Mouse (Mus musculus) testis, postnatal 14 days (tissue): ENCODE measurements around the gene Clic3.

ENCODE experiments used
- DNase-seq: peaks from one replicate; pipeline ENCODE4 v3.0.0; 2021; ENCODE audit warnings: low spot score

Clic3 gene

DNA sequence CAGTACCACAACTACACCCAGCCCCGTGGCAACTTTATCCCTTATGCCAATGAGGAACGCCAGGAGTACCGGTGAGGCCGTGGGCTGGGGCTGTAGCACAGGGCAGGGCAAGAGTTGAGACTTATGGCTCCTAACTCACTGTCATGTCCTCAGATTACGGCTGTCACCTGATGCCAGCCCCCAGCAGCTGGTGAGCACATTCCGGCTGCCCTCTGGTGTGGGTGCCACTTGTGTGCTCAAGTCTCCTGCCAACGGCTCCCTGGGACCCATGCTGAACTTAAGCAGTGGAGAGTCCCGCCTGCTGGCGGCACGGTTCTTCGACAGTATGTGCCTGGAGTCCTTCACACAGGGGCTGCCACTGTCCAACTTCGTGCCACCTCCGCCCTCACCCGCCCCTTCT, 14.0 kb upstream of the Clic3 start:
- DNase-seq: no peak

DNA sequence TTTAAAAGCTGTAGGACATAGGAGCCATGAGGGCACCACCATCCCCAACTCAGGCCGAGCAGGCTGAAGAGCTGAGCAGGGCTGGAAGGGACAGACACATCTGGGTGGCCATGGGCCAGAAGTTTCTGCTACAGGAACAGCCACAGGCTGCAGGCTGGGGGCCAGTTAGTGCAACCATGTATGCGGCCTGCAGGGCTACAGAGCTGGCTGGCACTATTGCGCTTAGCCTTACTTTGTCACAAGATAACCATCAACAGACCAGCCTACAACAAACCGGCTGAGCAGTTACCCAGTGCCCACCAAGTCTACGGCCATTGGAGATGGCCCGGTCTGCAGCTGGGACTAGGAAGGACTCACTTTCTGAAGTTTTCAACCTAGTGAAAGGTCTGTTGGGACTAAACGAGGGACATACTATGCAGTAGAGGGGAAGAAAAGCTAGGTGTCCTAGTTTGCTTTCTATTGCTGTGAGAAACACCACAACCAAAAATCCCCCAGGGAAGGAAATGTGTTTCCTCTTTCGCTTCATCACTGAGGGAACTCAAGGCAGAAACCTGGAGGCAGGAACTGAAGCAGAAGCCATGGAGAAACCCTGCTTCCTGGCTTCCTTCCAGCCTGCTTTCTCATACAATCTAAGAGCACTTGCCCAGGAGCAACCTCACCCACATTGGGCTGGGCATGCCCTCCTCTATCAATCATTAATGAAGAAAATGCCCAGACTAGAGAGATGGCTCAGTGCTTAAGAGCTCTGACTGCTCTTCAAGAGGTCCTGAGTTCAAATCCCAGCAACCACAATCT, 5.6 kb upstream of the Clic3 start:
- DNase-seq: no peak

DNA sequence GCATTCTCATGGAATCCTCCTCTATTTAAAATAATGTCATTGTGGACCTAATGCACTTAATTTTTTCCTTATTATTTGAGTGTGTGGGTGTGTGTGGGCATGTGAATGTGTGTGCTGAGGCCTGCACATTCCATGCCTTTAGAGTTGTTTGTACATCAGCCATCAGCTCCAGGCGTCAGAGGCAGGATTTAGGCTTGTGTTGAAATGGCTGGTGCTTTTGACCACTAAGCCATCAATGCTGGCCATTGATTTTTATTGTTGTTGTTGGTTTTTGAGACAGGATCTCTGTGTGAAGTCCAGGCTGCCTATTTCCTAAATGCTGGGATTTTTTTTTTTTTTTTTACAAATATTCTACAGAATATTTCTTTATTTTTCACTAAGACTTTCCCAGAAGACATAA, 3.7 kb upstream of the Clic3 start:
- DNase-seq: no peak

DNA sequence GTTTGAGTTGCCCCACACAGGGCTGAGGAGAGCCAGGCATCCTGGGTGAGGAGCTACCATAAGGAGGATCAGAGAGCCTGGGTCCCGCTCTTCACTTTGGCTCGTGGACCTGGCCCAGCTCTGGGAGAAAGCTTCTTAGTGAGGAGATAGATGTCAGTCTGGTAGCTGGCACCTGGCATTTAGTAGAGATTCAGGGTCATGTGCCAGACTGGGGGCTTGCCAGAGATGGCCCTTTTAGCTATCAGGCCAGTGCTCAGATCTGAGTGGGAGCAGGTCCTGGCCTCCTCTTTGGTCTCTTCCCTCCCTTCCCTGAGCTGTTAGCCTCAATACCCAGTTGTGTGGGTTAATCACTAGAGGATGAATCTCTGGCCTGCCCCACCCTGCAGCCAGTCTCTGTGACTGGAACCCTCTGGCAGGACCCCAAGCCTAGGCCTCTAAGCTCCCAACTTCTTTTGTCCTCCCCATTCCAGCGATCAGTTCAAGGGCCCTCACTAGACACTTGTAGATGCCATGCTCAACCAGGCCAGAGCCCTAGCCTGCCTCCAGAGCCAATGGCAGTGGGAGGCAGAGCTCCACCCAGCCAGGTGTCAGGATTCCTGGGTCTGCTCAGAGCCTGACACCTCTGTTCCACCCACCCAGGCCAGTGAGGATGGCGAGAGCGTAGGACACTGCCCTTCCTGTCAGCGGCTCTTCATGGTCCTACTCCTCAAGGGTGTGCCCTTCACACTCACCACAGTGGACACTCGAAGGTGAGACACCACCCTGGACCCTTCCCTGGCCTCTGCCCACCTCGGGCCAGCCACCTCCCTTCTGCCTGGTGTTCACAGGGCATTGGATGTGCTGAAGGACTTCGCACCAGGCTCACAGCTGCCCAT, 621 bp downstream of the Clic3 start:
- no peak for DNase-seq

DNA sequence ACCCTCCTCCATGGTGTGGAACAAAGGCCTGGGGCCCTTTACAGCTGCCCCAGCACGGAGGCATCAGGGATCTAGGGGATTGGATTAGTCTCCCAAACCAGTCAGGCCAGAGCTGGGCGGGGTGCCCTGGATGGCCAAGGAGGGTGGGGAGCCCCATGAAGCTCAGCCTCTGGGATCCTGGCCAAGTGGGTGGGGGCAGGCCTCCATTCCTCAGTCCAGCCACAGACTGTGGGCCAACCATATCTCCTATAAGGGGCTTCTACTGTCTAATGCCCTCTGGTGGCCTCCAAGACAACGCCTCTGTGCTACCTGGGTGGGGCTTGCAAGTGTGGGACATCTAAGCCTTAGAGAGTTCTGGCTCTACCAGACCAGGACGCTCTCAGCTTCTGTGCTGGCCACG, 2.3 kb downstream of the Clic3 start:
- no peak for DNase-seq

DNA sequence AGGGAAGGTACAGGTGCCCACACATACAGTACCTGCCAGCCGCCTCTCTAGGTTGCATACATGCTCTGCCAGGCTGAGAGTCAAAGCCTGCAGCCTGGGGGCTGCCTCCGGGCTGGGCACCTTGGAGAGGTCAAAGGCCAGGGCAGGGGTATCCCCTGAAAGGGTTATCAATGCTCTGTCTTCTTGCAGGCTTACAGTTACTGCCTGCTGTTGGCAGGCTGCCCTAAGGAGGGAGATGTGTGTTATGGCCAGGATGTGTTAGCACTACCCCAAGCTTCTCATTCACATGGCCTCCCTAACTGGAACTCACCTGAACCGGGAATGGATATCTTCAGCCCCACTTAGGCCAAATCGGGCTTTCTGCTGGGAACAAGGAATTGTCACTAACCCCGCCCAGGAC, 3.5 kb downstream of the Clic3 start:
- DNase-seq: no peak

DNA sequence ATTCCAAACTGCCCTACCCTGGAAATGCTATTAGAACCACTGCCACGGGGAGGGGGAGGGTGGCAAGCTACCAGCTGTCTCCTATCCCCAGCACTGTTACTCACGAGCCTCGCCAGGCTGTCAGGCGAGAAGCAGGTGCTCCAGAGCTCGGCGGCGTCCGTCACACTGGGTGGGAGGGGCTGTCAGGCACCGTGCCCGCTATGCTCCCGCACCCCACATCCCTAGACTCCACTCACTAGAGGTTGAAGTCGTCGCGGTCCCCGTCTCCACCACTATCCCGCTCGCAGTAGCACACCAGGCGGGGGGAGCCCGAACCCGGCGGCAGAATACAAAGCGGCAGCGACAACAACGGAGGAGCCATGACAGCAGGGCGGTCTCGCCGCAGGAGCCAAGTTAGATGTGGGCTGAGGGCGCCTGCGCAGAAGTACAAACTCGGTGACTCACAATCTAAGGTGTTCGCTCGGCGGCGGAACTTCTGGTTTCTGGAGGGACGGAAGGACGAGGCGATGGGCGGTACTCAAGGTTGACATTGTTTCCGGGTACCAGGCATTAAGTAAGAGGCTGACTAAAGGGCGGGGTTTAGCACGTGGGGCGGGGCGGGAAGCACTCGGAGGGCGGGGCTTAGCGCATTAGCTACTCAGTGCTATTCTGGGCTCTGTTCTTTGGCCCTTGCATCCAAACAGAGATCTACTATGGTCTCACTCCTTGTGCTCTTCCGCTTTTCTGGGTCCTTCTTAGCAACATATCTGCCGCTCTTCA, 4.1 kb downstream of the Clic3 start, which contains the start of gene Paxx:
TSS of gene Paxx (minus strand) at position 544 of the 759 bp plus-strand sequence.
- DNase-seq: peak; percentile 90

DNA sequence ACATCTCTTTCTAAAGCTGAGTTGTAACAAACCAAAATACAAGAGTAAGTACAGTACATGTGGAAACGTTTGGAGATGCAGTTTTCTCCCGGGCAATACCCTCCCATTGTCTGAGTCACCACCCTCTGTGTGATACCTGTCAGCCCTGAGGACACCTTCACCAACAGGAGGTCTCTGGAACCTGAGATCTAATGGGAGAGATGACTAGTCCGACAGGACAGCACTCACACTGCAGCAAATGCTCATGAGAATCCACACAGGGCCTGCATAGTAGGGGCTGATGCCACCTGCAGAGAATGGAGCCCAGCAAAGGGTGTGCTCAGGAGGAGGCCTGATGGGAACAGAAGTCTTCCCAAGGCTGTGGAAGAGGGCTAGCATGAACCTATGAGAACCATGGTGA, 4.8 kb downstream of the Clic3 start:
- DNase-seq: no peak

DNA sequence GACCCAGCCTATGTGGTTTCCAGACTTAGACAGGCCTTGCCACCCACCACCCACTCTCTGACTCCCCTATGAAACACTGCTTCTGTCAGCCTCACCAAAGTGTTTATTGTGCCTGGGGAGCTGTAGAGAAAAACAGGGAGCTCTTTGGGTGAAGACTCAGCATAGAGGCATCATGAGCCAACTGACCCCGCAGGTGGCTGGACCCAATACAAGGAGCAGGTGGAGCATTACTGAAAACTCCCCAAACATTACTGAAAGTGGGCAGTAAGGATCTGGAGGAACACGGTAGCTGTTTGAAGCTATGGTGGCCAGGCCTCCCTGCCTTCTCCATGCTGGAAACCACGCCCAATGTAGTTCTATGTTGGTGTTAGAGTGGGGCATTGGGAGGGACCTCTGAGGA, 7.0 kb downstream of the Clic3 start:
- DNase-seq: no peak

DNA sequence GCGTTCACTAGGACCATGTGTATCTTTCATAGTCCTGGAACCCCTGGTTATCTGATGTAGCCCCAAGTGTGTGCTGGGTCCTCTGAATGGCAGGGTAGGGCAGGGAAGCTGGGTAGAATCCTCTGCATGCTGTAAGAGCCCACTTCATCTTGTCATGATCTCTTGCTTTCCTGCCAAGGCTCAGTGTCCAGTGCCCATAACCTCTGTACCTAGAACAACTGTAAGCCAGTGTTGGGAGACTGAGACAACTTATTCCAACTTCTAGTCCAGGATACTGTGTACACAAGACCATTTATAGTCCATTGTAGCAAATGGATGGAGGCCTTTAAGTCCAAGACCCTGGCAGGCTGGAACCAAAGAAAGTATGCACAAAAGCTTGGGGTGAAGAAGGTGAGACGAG, 8.6 kb downstream of the Clic3 start:
- no peak for DNase-seq

DNA sequence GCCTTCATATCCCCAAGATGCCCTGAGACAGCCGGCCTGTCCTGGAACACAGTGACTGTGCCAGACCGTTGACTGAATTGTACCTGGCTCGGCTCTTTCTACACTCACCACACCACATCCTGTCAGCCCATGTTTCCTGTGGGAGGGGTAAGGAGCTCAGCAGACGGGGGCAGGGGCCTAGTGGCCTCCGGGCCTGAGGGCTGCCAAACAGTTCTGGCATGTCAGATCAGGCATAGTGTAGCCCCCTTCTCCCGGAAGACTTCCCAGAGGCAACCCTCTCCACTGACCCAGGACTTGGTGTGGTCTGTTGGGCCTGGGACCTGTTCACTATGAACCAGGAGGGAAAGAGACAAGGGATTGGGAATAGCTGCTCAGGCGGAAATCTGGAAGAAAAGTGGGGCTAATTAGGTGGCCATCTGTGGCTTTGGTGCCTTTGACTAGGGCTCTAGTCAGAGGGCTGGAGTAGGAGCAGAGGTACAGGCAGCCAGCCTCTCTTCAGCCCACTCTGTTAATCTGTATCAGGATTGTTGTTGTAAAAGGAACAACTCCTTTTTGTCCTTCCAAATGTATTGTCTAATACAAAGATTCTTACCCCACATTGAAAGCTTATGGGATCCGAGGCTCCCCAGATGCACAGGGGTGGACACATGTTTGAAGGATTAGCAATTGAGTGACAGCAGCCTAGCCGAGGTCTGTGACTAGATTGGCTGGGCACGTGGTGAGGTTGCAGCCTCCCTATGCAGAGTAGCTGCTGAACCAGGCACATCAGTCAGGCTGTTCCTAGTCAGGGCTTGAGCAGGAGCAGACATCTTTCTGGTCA, 9.4 kb downstream of the Clic3 start:
- DNase-seq: no peak

DNA sequence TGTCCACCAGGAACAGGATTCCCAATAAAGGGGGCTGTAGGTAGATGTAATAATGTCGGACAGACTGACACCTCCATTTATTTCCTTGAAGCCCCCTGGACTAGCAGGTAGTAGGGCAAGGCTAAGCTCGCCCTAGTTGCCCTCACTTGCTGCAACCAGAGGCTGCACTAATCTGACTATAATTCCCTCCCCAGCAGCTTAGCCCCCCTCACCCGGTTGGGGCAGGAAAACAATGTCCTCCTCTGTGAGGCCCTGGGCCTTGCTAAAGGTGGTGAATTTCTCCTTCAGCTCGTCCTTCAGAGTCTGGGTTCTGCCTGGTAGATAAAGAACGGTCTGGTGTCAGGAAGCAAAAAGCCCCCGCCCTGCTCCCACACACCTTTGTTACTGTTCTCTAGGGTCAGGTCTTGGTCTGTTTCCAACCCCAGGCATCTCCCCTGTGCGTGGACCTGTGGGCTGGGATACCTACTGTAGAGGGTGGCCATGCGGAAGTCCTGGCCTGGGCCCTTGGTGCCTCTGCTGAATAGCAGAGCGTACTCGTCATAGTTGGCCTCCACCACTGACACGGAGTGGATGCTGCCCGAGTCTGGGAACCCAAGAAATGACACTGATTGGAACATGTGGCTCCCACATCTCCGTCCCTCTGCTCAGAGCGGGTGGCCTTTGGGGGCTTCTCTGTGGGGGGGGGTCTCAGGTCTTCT, 11.1 kb downstream of the Clic3 start:
- DNase-seq: peak; percentile 37

DNA sequence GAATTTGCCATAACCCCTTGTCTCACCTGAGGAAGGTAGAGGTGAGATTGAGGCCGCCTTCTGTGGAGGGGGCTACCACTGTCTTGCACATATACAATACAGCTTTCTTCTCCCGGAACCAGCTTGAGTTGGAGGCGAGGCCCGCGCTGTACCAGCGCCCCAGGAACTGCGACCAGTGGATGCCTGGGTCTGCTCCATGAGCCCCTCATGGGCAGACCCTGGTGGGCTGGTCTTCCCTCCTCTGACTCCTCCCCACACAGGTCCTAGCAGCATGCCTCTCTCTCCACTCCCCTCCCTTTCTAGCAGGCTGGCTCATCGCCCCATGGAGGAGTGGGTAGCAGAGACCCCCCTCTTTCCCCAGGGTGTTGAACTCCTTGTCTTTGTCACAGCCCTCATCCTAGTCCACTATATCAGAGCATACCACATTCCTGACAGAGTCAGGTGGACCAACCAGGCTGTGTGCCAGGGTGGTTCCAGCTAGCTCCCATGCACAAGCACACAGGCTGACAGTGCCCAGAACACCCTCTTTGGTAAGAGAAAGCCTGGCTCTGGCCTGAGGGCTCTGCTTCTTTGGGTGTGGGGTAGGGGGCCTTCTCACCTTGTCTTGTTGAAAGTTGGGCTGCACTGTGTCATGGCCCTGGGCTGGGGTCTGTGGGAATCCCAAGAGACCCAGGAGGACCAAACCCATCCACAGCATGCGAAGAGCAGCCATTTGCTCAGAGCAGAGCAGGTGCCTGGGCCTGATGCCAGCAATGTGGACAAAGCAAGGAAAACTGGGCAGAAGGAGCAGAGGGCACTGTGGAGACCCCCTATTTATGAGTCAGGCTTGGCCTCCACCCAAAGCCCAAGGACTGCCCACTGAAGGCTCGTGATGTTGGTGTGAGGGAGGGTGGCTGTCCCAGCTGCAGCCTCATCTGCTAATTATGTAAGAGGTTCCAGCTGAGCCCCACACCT, 12.6 kb downstream of the Clic3 start:
- no peak for DNase-seq

DNA sequence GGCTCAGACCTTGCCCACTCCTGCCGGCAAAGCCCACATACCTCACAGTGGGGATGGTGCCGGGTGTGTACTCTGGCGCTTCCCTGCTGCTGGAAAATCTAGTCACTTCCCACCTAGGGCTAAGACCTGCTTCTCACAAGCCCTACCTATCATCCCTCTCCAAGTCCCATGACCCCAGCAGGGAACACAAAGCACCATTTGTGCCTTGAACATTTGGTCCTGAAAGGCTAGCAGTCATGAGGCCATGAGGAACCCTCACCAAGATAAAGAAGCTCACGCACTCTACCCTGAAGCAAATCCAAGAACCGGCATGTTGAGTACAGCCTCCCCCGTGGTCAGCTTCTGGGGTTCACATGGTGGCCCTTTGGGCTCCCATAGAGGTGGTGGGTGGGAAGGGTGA, 13.3 kb downstream of the Clic3 start, which contains the start of gene Ptgds:
TSS of gene Ptgds (minus strand) at position 78 of the 400 bp plus-strand sequence.
- no peak for DNase-seq

DNA sequence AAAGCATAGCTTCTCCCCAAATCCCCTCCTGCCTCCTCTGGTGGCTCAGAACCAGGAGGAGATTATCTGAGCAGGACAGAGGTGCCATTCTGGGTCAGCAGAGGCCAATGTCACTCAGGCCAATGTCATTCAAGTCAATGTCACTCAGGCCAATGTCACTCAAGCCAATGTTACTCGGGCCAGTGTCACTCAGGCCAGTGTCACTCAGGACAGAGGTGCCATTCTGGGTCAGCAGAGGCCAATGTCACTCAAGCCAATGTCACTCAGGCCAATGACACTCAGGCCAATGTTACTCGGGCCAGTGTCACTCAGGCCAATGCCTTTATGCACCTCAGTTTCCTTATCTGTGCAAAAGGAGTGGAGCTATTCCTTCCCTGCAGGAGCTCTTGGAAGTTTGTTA, 15.9 kb downstream of the Clic3 start:
- no peak for DNase-seq

DNA sequence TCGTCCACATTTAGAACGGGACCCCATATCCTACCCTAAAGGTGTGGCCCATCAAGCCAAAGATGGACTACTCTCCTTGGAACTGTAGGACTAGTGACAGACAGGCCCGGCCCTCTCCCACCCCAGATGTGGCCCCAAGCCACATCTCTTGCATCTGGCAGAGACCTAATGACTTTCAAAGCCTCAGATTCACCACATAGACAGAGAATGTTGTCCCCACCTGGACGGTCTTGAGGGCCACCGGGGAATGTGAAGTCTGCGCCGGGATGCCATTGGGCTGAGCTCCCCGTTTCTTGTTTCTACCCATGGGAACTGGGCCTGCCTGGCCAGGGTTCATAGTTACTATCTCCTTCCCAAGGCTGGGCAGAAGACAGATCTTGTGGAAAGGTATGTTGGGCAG, 20.9 kb downstream of the Clic3 start:
- no peak for DNase-seq

DNA sequence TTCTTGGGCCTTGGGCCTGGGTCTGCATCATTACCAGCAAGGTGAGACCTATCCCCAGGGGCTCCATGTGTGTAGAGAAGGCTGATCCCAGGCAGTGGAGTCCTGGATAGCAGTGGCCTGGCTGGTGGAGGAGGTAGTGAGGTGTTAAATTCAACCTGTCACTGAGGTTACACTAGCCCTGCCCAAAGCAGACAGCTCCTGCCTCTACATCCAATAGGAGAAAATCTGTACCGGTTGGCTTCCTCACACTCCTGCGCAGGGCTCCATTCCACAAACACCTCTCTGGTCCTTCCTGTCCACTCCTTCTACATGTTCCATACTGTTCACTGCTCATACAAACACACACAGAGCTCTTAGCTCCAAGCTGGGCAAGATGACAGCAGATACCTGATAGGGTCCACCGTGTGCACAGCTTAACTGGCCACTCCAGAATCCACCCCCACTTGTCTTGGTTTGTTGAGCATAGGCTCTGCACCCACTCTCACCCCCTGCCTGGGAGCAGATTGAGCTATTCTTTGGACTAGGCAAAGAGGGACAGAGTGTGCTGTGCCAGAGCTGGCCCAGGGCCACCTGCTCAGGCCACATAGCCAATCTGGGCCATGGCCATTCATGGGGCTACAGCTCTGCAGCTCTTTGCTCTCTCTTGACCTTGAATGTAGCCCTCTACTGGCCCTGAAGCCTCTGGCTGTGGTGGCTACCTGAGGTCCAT, 21.5 kb downstream of the Clic3 start:
- DNase-seq: peak; percentile 77

DNA sequence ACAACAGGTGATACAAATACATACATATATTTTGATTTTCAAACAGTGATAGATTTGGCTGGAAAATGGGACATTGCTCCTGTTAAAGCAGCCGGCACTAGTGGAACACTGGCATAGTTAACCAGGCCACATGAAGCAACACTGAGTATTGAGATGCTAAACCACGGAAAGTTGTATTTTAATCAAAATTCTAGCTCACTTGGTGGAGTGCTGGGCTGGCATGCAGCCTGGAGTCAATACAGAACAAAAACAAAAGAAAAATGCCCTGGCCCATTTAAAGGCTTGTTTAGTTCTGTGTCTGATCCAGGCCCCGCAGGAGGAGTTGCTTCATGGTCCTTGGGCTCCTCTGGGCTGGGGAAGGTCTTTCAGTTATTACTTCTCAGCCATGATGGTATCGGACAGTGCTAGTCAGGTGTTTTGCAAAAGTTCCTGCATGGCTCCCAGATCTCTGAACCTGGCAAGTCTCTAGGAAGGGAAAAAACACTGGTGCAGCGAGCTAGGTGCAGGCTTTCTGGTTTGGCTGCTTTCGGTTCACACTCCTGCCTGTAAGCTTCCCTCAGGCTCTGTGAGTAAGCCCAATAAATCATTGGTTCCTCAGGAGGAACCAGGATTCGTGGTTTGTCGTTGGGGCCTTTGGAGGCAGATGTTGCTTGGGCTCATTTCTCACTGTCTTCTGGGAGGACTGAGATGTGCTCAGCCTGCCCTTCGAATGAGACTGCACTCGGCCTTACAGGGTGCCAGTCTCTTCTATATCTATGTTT, 23.1 kb downstream of the Clic3 start:
- DNase-seq: no peak
